Mouse (Mus musculus) neutrophil, adult 59 days (primary cell): ENCODE data around the gene Kif28. TPM values are rescaled to one million over a fixed set of nuclear protein-coding genes. Genes with fewer than 3 reads are reported as not detected.

Source experiments
- total RNA-seq, 2 experiments: library from RNA; stranded (reverse); gene quantifications; 1 replicate in 1 of 2; 2 replicates in 1 of 2; pipeline ENCODE4 v1.2.4; 2023

Kif28 gene
- total RNA-seq: not detected

DNA sequence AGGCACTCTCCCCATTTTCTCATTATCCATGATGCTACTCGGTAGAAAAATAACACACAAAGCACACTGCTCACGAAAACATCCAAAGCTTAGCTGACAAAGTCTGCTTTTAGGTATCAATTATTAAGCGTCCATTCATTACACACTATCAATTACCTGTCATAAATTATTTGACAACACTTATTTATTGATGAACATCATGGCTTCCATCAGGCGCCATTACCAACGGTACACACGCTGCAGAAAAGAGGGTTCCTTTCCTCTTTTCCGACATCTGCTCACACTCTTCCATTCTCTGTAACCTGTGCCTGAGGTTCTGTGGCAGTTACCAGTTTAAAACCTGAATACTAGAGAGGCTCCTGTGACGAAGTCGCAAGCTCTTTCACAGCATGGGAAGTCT lies at the start of gene Kif28:
Kif28 (minus strand) TSS at position 101 of the 400 bp plus-strand sequence.

DNA sequence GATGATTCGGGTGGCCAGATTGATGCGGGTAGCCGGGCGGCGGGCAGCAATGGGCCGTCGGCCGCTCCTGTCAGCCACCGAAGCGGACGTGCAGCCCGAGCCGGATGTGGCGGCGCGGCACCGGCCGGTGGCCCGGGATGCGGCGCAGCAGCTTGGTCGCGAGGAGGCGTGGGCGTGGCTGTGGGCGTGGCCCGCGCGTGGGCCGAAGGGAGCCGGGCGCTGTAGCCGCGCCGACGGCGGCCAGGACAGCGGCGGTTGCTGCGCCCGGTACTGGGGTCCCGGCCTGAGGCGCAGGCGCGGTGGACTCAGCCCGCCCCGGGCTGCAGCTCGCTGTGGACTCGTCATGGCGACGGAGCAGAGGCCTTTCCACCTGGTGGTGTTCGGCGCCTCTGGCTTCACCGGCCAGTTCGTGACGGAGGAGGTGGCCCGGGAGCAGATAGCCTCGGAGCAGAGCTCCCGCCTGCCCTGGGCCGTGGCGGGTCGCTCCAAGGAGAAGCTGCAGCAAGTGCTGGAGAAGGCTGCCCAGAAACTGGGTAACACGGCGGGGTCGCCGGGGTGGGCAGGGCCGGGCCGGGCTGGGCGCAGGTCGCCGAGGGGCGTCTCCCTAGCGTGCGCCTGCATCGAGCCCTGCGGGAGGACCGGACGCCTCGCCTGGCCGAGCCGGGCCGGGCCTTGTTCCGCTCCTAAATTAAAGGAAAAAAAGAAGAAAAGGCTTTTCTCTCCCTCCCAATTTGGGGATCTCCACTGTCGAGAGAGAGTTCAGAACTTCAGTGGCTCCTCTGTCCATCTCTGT lies 76.9 kb downstream of the Kif28 start, which contains the start of gene Sccpdh:
Sccpdh (plus strand) TSS at position 198 of the 793 bp plus-strand sequence.

Other genes with a start within 250 kb of the Kif28 start
- gene Smyd3, start 227.2 kb downstream of the Kif28 start, total RNA-seq: 1 to 10 TPM; 8.8 to 8.9 TPM
- gene Tfb2m, start 199.0 kb downstream of the Kif28 start, total RNA-seq: 1 to 10 TPM; 8.3 to 9.6 TPM
- gene Cnst, start 198.9 kb downstream of the Kif28 start, total RNA-seq: 10 to 100 TPM; 31.3 to 32.8 TPM
- 1 to 10 TPM; 2.2 to 4.4 TPM for gene Sccpdh, start 77.1 kb downstream of the Kif28 start, total RNA-seq
- gene Gm10518, start 58.1 kb upstream of the Kif28 start, total RNA-seq: not detected
- gene Ahctf1, start 58.4 kb upstream of the Kif28 start, total RNA-seq: 10 to 100 TPM; 73.8 to 85.5 TPM
- gene Cdc42bpa, start 215.2 kb upstream of the Kif28 start, total RNA-seq: 1 to 10 TPM; 3.5 to 5.0 TPM